Mouse (Mus musculus): Measurements from ENCODE around the gene Ralgps1. TPM values are rescaled to one million over a fixed set of nuclear protein-coding genes. Genes with fewer than 3 reads are reported as not detected.

Ralgps1 gene
- total RNA-seq, 2 experiments from 2014 or later: 51.5 to 71.2 TPM

Small RNA genes lying within 50 kb of the gene (microRNA-seq; reads per million reads assigned to microRNA genes)
- gene Gm25998: not detected

Other genes with a start within 250 kb of the Ralgps1 start
- gene Garnl3, start 239.8 kb downstream of the Ralgps1 start, total RNA-seq (2021): 100 to 1,000 TPM; 104 to 129 TPM
- gene Angptl2, start 155.4 kb downstream of the Ralgps1 start, total RNA-seq (2021): 1 to 10 TPM; 1.5 to 2.2 TPM
- 10 to 100 TPM; 18.9 to 27.1 TPM for gene Zbtb34, start 59.8 kb upstream of the Ralgps1 start, total RNA-seq (2021)
- 10 to 100 TPM; 26.7 to 28.3 TPM for gene Zbtb43, start 97.1 kb upstream of the Ralgps1 start, total RNA-seq (2021)